Mouse (Mus musculus): ENCODE measurements around the gene Arhgef11.

Gene Arhgef11

GRCm38 (mm10) chr3:87661291-87661690, 43.9 kb downstream of the Arhgef11 start:
- DNase-seq (ENCODE audit: low spot score in 2 of 2), result no peak

DNA sequence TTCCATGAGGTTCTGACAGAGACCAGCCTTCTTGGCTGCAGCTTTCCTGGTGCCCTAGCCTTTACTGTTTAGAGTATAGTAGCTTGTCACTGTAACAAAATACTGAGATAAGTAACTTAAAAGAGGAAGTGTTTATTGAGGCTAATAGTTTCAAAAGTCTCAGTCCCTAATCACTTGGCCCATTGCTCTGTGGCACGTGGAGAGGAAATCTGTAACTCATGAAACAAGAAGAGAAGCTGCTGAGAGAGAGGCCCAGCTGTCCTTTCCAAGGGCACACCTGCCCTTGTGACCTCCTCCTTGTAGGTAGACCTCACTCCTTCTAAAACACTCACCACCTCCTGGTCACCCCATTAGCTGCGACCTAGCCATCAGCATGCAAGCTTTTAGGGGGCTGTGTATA, 101.2 kb downstream of the Arhgef11 start:
- DNase-seq (ENCODE audit: low spot score in 2 of 2), result no peak

- no peak for DNase-seq (ENCODE audit: low spot score in 2 of 2)
Measured at GRCm38 (mm10) chr3:87724556-87724955, 107.2 kb downstream of the Arhgef11 start.

- DNase-seq (ENCODE audit: low spot score in 2 of 2), result no peak
Measured at GRCm38 (mm10) chr3:87725396-87726160, 108.2 kb downstream of the Arhgef11 start.

DNA sequence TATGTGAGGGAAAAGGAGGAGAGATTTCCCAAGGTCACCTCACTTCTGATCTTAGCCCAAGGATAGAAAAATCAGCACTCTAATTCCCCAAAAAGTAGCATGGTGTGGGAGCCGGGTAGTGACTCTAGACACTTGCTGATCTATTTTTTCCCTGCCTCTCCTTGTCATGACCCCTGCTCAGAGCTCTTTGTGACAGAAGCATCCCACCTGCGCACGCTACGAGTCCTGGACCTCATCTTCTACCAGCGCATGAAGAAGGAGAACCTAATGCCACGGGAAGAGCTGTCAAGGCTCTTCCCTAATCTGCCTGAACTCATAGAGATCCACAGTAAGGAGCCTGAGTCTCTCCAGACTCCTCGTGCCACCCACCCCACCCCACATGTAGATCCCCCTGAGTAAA, 108.8 kb downstream of the Arhgef11 start:
- DNase-seq (ENCODE audit: low spot score in 2 of 2), result no peak

- no peak for DNase-seq (ENCODE audit: low spot score in 2 of 2)
Measured at GRCm38 (mm10) chr3:87728696-87729095, 111.3 kb downstream of the Arhgef11 start.

- no peak for DNase-seq (ENCODE audit: low spot score in 2 of 2)
Measured at GRCm38 (mm10) chr3:87733098-87733497, 115.7 kb downstream of the Arhgef11 start.

DNA sequence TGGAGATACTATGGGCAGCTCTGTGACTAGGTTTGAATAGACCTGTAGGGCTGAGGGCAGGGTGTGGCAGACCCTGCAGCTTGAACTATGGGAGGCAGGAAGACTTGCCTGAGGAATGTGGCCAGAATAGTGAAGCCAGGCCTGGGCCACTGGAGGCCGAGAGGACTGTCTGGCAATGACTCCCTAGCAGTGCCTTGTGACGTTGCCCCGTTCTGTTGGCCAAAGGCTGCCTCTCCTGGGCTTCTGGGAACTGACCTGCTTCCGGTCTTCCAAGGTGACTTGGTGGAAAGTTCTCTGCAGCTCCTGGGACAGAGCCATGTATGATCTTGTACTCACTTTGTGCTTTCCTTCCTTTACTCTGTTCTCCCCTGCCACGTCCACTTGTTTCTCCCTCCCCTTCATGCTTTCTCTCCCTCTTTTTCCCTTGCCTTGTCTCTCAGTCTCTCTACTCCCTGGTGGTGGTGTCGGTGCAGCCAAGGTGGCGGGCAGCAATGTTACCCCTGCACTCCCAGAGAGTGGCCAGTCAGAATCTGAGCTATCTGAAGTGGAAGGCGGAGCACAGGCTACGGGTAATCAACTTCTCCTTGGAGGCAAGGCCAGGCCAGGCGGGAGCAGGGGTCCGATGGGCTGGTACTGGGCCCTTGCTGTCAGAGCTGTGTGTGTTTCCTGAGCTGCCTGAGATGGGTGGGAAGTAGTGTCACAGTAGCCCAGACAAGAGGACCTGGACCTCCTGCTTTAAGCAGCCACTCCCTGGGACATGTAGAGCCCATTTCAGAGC, 116.8 kb downstream of the Arhgef11 start:
- DNase-seq (ENCODE audit: low spot score in 2 of 2), result no peak

GRCm38 (mm10) chr3:87735335-87735734, 118.0 kb downstream of the Arhgef11 start:
- no peak for DNase-seq (ENCODE audit: low spot score in 2 of 2)

DNA sequence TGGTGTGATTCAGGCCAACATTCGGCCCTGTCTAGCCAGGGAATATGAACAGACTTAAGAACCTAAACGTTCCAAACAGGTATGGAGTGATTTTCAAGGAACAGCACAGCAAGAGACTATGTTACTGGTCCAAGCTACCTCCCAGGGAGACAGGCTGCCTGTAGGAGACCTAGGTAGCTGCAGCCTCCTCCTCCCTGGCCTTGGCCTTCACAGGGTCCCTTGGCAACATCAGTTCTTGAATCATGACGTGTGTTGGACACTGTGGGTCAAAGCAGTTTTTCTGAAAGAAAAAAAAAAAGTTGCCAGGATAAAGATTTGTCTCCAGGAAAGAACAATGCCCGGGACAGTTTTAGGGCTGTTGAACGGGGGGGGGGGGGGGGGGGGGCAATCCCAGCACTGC, 121.5 kb downstream of the Arhgef11 start:
- DNase-seq (ENCODE audit: low spot score in 2 of 2), result no peak

GRCm38 (mm10) chr3:87742013-87742412, 124.7 kb downstream of the Arhgef11 start:
- DNase-seq (ENCODE audit: low spot score in 2 of 2), result no peak

DNA sequence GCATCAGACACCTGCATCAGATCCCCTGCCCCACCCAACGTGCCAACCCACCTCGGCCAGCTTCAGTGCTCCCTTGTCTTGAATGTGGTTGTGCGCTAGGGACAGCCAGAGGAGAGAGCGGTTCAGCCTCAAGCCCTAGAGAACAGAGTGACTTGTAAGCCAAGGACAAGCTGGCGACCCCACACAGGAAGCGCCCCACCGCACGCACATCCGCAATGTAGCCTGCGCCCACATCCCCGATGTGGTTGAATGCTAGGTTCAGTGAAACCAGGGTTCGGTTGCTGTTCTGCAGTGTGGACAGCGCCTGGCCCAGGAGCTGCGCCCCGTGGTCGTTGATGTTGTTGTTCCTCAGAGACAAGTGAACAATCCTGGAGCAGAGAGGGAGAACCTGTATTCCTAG, 125.4 kb downstream of the Arhgef11 start:
- DNase-seq (ENCODE audit: low spot score in 2 of 2), result no peak

DNA sequence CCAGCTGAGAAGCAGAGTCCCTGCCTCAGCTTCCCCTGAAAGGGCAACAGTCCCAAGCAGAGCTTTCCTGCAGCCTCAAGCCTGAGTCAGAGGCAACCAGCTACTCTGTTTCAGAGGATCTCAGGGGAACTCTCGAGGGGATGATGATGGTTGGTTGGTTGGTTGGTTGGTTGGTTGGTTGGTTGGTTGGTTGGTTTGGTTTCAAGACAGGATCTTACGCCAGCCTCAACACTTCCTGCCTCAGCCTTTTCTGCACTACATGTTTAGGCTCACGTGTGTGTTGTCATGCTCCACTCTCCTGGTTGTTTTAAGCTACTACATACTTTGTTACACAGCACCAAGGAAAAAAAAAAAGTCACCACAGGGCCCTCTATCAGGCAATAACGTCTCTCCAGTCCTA, 126.6 kb downstream of the Arhgef11 start:
- DNase-seq (ENCODE audit: low spot score in 2 of 2), result no peak

GRCm38 (mm10) chr3:87745036-87745659, 127.8 kb downstream of the Arhgef11 start:
- DNase-seq (ENCODE audit: low spot score in 2 of 2), result no peak

- no peak for DNase-seq (ENCODE audit: low spot score in 2 of 2)
Measured at GRCm38 (mm10) chr3:87748431-87748830, 131.1 kb downstream of the Arhgef11 start, which contains the start of gene Lrrc71. Lrrc71 (minus strand) TSS chr3:87748625.

GRCm38 (mm10) chr3:87749036-87749435, 131.7 kb downstream of the Arhgef11 start:
- DNase-seq (ENCODE audit: low spot score in 2 of 2), result peak; percentile 37 to 56

- no peak for DNase-seq (ENCODE audit: low spot score in 2 of 2)
Measured at GRCm38 (mm10) chr3:87749977-87750376, 132.6 kb downstream of the Arhgef11 start.

GRCm38 (mm10) chr3:87752567-87752966, 135.2 kb downstream of the Arhgef11 start:
- DNase-seq (ENCODE audit: low spot score in 2 of 2), result no peak

DNA sequence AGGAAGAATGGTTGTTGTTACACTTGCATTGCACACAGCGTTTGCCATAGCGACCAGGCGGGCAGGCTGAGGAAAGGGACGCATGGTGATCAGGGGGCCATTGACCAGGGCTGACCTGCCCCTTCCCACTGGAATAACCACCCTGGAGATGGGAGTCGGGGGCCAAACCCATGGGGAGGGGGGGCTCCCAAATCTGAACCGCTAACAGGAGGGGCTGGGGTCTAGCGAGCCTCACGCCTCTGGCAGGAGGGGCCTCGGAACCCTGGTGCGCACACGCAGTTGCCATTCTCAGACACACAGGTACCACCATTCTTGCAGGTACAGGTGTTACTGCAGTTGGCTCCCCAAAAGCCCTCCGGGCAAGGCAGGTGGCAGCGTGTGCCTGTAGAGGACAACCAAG, 136.5 kb downstream of the Arhgef11 start:
- no peak for DNase-seq (ENCODE audit: low spot score in 2 of 2)

DNA sequence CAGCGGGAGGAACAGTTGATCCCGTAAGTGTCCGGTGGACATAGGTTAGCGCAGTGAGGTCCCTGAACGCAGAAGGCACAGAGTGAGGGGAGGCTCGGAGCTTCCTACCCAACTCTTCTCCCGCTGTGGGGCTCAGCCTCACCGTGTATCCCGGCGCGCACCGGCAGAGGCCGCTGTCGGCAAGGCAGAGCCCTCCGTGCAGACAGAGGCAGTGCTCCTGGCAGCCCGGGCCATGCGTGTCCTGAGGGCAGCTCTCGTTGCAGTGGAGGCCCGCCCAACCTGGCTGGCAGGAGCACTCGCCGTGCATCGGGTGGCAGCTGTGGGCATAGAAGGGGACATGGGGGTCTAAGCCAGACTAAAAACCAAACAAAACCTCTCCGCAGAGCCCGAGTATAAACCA, 138.6 kb downstream of the Arhgef11 start:
- DNase-seq (ENCODE audit: low spot score in 2 of 2), result peak; percentile 81 to 84

- no peak for DNase-seq (ENCODE audit: low spot score in 2 of 2)
Measured at GRCm38 (mm10) chr3:87756488-87756887, 139.1 kb downstream of the Arhgef11 start.

DNA sequence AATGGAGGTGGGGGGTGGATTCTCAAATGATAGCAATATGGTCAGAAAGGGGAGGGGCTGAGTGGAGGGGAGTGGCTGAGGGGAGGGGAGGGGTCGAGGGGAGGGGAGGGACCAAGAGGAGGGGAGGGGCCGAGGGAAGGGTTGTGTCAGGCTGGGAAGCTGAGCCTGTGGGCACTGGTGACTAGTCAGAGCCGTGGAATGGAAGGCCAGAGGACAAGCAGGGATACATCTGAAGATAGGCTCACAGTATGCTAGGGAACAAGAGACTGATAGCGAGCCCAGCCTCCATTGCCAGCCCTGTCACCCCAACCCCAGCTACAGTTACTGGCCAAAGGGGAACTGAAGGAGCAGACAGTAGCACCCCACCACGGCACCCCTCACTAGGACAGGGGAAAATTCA, 141.3 kb downstream of the Arhgef11 start:
- no peak for DNase-seq (ENCODE audit: low spot score in 2 of 2)

Measured in urinary bladder, postnatal 36 days (tissue).